Mouse (Mus musculus) liver, adult 2 months (tissue): Measurements from ENCODE around the gene Apom.

Experiments
- CTCF ChIP-seq: fragments of 200-500 bp; IDR thresholded peaks from 2 replicates; pipeline ENCODE4 v1.5.1; 2011; ENCODE audit warnings: low read depth, low read length, control low read depth
- POLR2A ChIP-seq: fragments of 200-500 bp; IDR thresholded peaks from 2 replicates; pipeline ENCODE4 v1.6.1; 2011; ENCODE audit warnings: low read length, control low read depth; ENCODE audit not compliant: insufficient read depth; ENCODE audit errors: extremely low read depth

GRCm38 (mm10) chr17:35120745-35121142 is 11.1 kb downstream of the Apom start:
- no peak for TF ChIP-seq CTCF
- TF ChIP-seq POLR2A: no peak
